Mouse (Mus musculus): ENCODE measurements around the gene Olfr315.
"Not testable (repeated sequence)": the region's sequence is repeated elsewhere in the genome, so short reads cannot be mapped to it uniquely, and the experiment has no call there.

The Olfr315 gene

DNA sequence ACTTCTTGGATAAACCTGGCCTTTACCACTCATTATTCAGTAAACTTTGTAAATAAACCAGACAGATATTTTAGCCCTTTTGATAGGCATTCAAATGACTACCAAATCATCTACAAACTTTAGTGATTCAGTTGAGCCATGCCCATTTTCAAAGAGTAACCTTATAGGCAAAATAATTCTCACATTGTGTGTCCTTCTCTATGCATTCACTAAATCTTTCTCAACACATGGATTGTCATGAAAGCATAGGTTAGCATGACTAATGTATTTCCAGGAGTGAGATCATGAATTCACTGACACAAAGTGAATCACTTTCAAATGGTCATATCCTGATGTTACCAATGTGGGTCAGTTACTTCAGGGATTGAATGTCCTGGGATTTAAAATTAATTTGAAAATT is at the start of gene Olfr315:
Gene Olfr315, plus strand, starts transcription at position 301 of the 400 bp plus-strand sequence.
- no peak for DNase-seq

DNA sequence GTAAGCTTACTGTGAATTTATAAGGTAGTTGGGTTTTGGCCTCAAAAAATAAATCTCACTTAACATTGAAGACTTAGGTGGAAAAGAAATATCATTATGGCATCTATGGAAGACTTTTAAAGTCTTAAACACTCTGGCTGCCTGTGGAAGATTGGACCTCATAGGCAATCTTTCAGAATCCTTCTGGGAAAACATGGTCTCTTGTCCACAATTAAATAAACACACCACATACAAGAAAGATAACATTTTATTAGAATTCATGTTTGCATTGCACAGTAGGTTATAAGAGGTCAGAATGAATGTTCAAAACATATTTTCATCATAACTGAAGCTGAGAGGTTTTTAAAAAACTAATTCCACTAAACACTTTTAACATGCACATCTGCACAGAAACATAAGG is 49.1 kb upstream of the Olfr315 start, which contains the start of gene Olfr318:
Gene Olfr318, minus strand, starts transcription at position 101 of the 400 bp plus-strand sequence.
- no peak for DNase-seq

DNA sequence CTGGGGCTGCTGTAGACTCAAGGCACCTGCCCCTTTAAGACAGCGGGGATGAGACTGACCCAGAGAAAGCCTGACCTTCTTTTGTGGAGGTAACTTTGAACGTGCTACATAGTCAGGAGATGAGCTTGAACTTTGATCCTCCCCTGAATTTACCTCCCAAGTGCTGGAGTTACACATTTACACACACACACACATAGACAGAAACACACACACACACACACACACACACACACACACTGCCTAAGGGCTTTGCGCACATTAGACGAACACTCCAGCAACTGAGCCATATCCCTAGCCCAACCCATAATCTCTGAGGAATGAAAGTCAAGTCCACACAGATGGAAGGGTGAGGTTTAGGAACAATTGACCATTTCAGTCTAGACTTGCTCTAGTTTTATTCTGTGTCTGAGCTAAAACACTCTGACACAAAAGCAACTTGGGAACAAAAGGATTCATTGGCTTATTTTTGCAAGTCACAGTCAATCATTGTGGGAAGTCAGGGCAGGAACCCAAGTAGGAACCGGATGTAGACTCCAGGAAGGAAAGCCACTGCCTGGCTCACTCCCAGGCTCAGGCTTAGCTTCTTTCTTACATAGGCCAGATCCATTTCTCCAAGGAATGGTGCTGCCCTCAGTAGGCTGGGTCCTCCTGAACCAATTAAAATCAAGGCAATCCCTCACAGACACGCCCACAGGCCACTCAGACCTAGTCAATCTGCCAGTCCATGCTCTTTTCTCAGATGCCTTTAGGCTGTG is 44.9 kb upstream of the Olfr315 start:
- DNase-seq = not testable (repeated sequence)

DNA sequence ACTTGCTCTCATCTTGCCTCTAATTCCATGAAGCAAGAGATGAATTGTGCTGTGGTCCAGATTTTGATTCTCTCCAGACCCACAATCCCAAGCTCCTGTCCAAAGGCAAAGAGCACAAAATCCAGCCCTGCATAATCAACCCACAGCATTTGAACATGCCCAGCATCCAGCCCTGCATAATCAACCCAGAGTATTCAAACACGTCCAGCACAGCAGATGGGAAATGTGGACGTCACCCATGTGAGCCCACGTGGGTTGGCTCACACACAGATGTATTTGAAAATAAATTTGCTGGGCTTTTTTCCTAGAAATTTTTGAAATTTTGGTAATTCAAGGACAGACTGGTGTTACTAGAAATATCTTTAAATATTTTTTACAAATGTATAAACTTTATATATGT is 39.6 kb upstream of the Olfr315 start:
- DNase-seq = peak; percentile 28

DNA sequence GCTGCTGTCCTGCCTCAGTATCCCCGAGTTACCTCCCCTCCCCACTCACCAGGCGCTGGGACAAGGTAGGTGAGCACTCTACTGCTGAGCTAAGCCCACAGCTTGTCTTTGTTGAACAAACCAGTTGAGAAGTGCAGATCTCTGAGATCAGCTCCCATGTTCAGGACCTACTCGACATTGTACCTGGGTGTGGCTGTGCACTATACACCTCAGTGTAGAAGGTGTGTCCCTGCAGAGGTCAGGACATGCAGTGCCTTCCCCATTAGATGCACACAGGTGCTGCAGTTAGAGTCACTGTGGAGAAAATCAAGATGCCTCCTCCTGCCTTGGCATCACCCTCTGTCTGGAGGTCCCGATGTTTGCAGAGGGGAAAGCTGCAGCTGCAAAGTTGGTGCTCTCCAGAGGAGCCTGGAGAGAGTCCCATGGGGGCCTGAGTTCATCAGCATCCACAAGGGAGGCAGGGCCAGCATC is 34.2 kb upstream of the Olfr315 start, which contains the start of gene Olfr317:
Gene Olfr317, minus strand, starts transcription at position 421 of the 471 bp plus-strand sequence.
- no peak for DNase-seq

DNA sequence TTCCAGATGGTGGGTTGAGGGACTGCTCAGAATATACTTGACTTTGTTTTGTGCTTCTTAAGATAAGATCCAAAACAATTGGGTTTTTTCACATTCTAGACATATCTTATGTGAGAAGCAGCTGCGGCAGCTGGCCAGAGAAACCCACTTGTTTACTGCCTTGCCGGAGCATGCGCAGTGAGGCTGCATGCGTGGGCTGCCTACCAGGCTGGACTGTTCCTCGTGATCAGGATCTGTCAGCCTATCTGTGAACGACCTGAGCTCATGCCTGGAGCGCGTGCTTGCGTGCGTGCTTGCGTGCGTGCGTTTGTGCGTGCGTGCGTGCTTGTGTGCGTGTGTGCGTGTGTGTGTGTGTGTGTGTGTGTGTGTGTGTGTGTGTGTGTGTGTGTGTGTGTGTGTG is 21.9 kb upstream of the Olfr315 start:
- not testable (repeated sequence) for DNase-seq

DNA sequence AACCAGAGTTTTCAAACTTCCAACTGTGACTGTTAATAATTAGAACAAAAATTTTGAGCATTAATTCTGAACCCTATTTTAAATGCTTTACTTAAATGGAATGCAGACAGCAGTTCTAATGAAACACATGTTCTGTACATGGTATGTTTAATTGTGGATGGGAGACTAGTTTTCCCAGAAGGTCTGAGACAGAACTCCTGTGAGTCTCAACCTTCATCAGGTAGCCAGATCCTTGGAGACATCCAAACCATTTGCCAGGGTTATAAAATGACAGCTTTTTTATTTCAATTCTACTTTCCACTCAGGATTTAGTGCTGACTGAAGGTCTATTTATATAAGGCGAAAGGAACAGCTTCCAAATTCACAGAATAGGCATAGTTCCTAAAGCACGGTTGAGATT is 20.6 kb upstream of the Olfr315 start, which contains the start of gene Olfr316:
Gene Olfr316, plus strand, starts transcription at position 301 of the 400 bp plus-strand sequence.
- DNase-seq = no peak

DNA sequence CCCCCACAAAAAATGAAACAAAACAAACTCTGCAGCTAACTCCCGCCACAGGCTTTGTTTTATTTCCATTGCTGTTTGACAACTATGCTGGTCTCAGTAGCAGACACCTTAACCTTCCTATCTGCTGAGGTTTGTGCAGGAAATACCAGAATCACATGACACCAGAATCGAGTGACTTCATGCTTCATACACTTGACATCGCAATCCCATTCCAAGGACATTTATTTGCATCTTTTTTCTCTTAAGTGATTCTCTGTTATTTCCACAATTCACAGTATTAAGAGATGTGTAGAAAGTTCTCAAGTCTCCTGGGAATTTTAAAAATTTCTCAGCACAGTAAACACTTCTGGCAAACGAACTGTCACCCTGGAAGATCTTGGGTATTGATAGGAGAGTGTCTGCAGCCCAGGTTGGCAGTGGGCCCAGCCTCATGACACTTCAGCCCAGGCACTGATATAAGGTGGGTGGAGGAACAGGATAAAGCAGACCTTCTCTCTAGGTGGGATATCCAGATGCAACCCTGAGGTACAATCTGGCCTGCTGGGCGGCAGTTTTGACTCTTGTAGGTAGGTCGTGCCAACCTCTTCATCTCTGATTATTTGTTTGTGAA is 9.6 kb downstream of the Olfr315 start, which contains the start of gene Olfr314:
Gene Olfr314, plus strand, starts transcription at position 473 of the 610 bp plus-strand sequence.
- DNase-seq = no peak

DNA sequence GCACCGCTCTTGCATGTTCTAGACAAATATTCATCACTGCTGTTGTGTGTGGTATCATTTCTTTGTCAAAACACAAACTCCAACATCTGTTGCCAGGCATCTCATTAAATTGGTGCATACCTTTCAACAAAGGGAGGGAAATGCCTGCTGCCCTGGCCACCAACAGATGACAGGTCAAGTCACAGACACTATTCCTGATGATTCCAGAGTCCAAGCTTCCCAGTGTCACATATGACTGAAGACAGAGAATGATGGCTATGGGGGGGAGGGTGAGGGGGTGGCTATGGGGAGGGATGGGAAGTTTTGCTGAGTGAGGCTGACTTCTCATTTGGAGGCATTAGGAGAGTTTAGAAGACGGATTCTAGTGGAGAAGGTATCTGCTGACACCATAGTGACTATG is 11.2 kb downstream of the Olfr315 start:
- DNase-seq = no peak

DNA sequence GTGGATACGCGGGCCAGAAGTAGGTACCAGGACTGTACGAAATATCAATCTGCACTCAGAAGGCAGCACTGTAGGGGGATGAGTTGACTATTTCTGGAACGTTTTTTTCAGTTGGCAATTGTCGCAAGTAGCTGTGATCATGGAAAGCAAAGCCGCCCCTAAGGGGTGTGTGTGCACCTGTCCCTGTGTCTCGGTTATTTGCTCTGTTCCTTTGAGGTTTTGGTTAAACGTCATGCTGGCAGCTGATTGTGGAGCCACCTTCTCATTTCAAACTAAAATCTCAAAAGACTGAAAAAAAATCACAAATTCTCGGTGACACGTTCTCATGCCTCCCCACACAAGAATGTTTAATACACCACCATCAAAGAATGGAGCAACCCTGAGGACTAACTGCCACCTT is 14.7 kb downstream of the Olfr315 start:
- DNase-seq = no peak

DNA sequence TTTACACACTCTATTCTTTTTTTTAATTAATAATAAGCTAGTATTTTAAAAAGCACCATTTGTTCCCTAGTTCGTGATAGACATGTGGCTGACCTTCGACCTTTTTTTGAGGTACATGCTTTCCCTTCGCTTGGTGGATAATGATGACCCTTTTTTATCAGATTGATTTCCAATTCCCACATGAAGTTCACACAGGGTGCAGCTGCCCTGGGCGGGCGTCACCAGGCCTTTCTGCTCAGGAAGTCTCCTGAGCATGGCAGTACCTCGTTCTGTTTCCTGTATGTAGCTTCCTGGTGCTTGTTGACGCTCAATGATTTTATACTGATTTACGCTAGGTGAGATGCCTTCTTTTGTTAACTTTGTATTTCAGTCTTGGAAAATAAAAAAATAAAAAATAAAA is 15.4 kb downstream of the Olfr315 start:
- no peak for DNase-seq

DNA sequence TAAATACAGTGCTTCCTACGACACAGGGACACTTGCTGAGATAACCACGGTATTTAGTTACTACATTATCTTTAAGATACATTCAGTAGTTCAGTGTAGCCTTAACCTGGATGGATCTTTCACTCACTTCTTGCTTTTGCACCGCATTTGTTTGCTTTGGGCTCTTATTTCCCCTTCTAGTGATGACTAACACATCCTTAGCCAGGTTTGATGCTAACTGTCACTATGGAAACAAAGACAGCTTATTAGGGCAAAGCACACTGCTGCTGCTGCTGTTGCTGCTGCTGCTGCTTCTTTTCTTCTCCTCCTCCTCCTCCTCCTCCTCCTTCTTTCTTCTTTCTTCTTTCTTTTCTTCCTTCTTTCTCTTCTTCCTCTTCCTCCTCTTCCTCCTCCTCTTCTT is 16.5 kb downstream of the Olfr315 start:
- DNase-seq = no peak

DNA sequence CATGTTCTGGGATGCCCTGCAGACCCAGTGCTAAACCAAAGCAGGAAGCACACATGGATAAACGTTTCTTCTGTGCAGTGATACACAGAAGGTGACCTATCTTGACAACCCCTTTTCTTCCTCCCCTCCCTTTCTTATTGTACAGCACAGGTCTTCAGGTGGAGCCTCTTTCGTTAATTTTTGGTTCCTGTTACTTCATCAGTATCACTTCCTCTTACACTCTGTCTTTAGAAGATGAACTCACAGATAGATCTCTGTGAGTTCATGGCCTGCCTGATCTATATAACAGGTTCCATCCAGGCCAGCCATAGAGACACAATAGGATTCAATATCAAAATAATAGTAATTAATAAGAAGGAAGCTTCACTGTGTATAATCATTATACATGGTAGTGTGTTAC is 17.1 kb downstream of the Olfr315 start:
- DNase-seq = no peak

DNA sequence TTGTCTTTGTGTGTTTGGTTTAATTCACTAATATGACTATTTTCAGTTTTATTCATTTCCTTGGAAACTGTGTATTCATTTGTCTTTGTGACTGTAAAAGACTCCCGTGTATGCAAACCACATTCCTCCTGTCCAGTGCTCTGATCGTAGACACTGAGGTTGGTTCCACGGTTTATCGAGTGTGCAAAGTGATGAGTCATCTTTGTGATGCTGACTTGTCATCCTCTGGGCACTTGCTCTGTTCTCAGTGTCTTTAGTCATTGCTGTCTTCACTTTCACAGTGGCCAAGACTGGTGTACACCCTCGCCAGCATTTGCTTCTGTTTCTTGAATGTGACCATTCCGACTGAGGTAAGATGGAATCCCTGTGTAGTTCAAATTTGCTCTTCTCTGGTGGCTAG is 17.7 kb downstream of the Olfr315 start:
- no peak for DNase-seq

DNA sequence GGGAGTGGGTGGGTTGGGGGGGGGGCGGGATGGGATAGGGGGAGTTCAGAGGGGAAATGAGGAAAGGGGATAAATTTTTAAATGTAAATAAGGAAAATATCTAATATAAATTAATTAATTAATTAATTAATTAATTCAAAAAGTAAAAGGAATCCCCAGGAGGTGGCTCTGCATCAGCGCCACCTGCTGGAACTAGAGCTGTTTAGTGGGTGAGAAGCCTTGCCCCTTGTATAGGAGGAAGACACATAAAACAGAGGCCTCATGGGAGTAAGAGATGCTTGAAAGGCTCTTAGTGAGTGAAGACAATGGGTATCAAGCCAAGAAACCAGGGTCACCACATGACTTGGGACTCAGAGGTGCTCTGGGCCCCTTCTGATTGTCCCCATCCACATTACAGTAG is 22.9 kb downstream of the Olfr315 start:
- DNase-seq = no peak

DNA sequence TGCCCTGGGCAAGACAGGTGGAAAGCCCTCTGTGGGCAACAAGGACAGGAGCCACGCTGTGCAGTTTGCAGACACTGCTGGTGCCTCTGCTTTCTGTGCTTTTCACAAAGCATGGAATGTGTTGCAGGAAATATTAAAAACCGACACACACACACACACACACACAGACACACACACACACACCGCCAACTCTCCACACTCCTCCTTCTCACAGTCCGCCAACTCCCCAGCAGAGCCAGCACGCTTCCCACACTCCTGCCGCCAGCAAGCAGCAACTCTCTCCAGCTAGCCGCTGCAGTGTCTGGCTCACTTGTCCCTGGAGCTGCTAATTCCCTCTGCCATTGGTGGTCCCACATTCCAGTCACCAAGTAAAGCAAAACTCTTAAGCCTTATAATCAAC is 23.9 kb downstream of the Olfr315 start:
- no peak for DNase-seq

DNA sequence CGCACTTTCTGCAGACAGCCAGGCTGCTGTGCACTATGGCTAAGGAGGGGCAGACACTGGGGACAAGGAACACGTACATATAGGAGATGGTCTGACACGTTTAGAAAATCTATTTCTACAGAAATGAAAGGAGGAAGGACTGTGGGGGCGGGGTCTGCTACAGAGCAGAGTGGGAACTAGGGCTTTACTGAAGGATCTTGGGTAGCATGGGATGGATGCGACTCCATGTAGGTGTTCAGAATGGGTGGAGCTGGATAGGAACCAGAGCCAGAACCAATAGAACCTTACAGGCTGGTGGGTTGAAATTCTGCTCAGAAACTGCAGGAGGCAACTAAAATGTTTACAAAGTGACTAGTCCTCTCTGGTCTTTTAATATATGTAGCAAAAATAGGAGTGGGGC is 26.8 kb downstream of the Olfr315 start:
- DNase-seq = no peak

DNA sequence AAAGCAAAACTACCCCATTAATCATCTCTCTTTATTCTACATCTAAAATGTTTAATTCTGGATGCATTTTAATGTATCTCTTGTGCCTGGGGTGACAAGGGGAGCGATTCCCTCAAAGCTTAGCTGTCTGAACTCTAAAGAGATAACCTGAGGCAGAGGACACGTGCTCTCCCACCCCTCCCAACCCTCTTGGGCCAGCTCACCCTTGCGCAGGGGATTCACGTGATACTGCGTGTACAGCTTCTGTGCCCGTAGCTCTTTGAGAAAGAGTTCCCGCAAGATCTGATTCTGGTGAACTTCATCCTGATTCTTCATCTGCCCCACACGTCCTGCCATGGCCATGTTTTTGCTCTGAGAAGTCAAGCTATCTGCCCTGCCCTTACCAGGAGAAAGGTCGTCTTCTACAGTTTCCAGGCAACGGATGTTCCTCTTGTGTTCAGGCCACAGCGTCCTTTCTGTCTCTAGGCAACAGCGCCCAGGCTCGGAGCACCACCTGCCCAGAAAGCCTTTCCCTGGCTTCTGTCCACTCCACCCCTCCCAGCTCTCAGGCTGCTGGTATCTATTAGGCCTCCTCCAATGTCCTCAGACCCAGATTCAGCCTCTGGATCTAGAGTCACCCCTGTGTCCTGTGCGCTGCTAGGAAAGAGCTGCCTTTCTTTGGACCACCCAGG is 28.7 kb downstream of the Olfr315 start, which contains the start of gene Fam183b:
Gene Fam183b, minus strand, starts transcription at position 403 of the 671 bp plus-strand sequence.
- DNase-seq = no peak

DNA sequence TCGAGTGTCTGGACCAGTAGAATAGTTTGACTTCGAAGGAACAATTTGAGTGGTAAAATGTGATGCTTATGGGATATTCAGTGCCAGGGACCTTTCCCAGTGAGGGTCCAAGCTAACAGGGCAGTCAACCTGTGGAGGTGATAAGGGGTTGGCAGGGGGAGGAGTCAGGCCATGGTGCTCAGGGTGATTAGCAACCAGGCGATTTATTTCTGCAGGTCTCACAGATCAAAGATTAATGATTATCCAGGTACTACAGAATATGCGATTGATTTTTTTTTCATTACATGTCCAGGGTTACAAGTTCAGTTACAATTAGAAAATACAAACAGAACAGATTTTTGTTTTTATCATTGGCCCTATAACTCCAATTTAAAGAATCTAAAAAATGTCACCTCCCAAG is 30.9 kb downstream of the Olfr315 start:
- no peak for DNase-seq

DNA sequence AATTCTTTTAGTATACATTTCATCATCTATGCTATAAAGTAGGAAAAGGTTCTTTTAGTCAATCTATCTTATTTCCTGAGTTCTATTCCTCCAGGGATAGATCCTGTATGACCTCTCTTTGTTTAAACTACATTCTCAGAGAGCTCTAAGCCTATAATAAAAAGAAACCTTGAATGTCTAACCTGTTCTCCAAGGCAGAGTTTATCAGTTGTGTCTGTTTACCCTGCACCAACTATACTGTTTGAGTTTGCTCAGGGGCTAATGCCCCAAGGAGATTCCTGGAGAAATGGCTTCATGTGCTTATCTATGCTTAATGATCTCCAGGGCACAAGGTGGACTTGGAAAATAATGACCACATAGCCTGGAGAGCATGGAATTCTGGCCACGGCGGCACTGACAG is 31.4 kb downstream of the Olfr315 start:
- DNase-seq = no peak

DNA sequence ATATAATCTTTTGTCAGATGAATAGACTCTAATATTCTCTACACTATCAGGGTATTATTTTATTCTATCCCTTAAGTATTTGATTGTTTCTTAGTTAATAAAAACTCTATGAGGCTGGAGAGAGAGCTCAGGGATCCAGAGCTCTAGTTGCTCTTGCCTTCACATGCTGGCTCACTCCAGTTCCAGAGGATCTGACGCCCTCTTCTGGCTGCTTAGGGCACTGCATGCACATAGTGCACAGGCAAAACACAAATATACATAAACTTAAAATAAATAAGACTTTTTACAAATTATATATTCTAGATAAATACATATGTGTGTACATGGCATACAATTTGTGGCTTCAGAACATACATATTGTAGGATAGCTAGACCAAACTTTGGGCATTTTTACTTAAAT is 39.0 kb downstream of the Olfr315 start:
- DNase-seq = no peak

DNA sequence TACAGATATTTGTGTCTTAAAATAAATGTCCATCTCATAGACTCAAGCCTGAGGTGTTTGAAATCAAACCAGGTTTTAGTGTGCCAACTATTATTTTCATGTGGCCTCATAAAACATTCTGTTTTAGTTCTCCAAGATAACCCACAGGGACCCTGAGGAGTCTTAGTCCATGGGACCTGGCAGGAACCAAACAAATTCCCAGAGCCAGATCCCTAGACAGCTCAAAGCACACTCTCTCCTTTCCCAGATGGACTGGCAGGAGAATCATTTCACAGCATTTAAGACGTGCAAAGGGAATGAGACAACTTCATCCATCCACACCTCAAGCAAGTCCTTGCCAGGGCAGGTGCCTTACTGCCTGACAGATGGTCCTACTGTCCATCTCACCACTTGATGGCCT is 41.7 kb downstream of the Olfr315 start, which contains the start of gene Olfr313:
Gene Olfr313, plus strand, starts transcription at position 301 of the 400 bp plus-strand sequence.
- DNase-seq = not testable (repeated sequence)

DNA sequence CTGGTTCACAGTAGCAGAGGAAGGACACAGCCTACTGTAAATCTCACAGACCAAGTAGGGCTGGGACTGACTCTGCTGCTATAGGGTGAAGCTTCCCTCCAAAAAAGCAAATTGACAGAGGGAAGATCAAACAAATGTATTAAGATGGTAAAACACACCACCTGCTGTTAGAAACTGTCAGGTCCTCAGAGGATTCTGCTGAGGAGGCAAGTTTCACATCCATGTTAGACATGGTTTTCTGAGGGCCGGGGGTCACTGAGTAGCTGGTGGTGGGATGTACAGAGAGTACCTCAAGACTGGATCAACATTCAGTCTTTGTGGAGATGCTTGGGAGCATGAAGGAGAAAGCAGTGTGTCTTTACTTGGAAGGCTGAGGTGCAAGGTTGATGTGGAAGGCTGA is 42.7 kb downstream of the Olfr315 start:
- no peak for DNase-seq

Data from lung, postnatal 10 days (tissue).